Mouse (Mus musculus): Measurements from ENCODE around the gene Rpp40. TPM values are rescaled to one million over a fixed set of nuclear protein-coding genes. Genes with fewer than 3 reads are reported as not detected.

Rpp40 gene
- 38.5 and 40.5 TPM in 2 replicates for polyA plus RNA-seq (2011; ENCODE audit: insufficient read depth, insufficient read length, low read depth, missing spikeins)

GRCm38 (mm10) chr13:35905879-35906481 is at the start of gene Rpp40:
Gene Rpp40 (minus strand): TSS chr13:35906359.
- Histone ChIP-seq H3K27ac (ENCODE audit: insufficient read depth, low read length) (no peak within 1 kb of the TSS), H3K36me3 (ENCODE audit: control insufficient read depth, insufficient read depth, low read length, poor library complexity, severe bottlenecking) (0 out of 2 replicates have a peak, but pooled peaks cover 4% of the 10 kb centered on the region), H3K9me3 (replicated peaks; ENCODE audit: control insufficient read depth, insufficient read depth, low read length, poor library complexity, severe bottlenecking) (no peaks in the 10 kb centered on the region), H3K4me1 (ENCODE audit: control insufficient read depth, insufficient read depth, low read length) (no peaks in the 10 kb centered on the region), H3K27me3 (ENCODE audit: control insufficient read depth, insufficient read depth, low read length, poor library complexity, severe bottlenecking) (no peaks in the 10 kb centered on the region), H3K9ac (ENCODE audit: low read depth, poor library complexity, severe bottlenecking) (peak within 1 kb of the TSS; percentile 46), H3K4me3 (ENCODE audit: low read depth, low read length) (peak within 1 kb of the TSS; percentile 82)
- TF ChIP-seq POLR2A (IDR thresholded peaks at IDR 0.05; ENCODE audit: insufficient read depth, low read length) (peak; percentile 32), EP300 (IDR thresholded peaks at IDR 0.05; ENCODE audit: insufficient read depth, low read depth, low read length) (no peak), CTCF (IDR thresholded peaks at IDR 0.05; ENCODE audit: low read depth, low read length) (no peak)

- H3K36me3 ChIP-seq (ENCODE audit: control insufficient read depth, insufficient read depth, low read length, poor library complexity, severe bottlenecking): no peaks in the 10 kb centered on the region
- TF ChIP-seq POLR2A (IDR thresholded peaks at IDR 0.05; ENCODE audit: insufficient read depth, low read length) (no peak), EP300 (IDR thresholded peaks at IDR 0.05; ENCODE audit: insufficient read depth, low read depth, low read length) (no peak), CTCF (IDR thresholded peaks at IDR 0.05; ENCODE audit: low read depth, low read length) (no peak)
- H3K4me1 ChIP-seq (ENCODE audit: control insufficient read depth, insufficient read depth, low read length): no peaks in the 10 kb centered on the region
- H3K27ac ChIP-seq (ENCODE audit: insufficient read depth, low read length): no peak overlapping the region
- no peak overlapping the region for H3K4me3 ChIP-seq (ENCODE audit: low read depth, low read length)
- H3K9ac ChIP-seq (ENCODE audit: low read depth, poor library complexity, severe bottlenecking): no peak overlapping the region
- no peaks in the 10 kb centered on the region for H3K9me3 ChIP-seq (replicated peaks; ENCODE audit: control insufficient read depth, insufficient read depth, low read length, poor library complexity, severe bottlenecking)
- H3K27me3 ChIP-seq (ENCODE audit: control insufficient read depth, insufficient read depth, low read length, poor library complexity, severe bottlenecking): no peaks in the 10 kb centered on the region
Measured at GRCm38 (mm10) chr13:35949814-35950455, 43.8 kb upstream of the Rpp40 start.

GRCm38 (mm10) chr13:35947354-35948000 is 41.3 kb upstream of the Rpp40 start:
- no peaks in the 10 kb centered on the region for H3K36me3 ChIP-seq (ENCODE audit: control insufficient read depth, insufficient read depth, low read length, poor library complexity, severe bottlenecking)
- no peak overlapping the region for H3K4me3 ChIP-seq (ENCODE audit: low read depth, low read length)
- H3K9ac ChIP-seq (ENCODE audit: low read depth, poor library complexity, severe bottlenecking): no peak overlapping the region
- H3K27ac ChIP-seq (ENCODE audit: insufficient read depth, low read length): no peak overlapping the region
- H3K4me1 ChIP-seq (ENCODE audit: control insufficient read depth, insufficient read depth, low read length): no peaks in the 10 kb centered on the region
- no peaks in the 10 kb centered on the region for H3K9me3 ChIP-seq (replicated peaks; ENCODE audit: control insufficient read depth, insufficient read depth, low read length, poor library complexity, severe bottlenecking)
- peak; percentile 59 for TF ChIP-seq CTCF (IDR thresholded peaks at IDR 0.05; ENCODE audit: low read depth, low read length)
- no peak for TF ChIP-seq POLR2A (IDR thresholded peaks at IDR 0.05; ENCODE audit: insufficient read depth, low read length)
- H3K27me3 ChIP-seq (ENCODE audit: control insufficient read depth, insufficient read depth, low read length, poor library complexity, severe bottlenecking): no peaks in the 10 kb centered on the region

- Histone ChIP-seq H3K4me3 (ENCODE audit: low read depth, low read length) (no peak overlapping the region), H3K36me3 (ENCODE audit: control insufficient read depth, insufficient read depth, low read length, poor library complexity, severe bottlenecking) (no peaks in the 10 kb centered on the region), H3K9me3 (replicated peaks; ENCODE audit: control insufficient read depth, insufficient read depth, low read length, poor library complexity, severe bottlenecking) (no peaks in the 10 kb centered on the region), H3K4me1 (ENCODE audit: control insufficient read depth, insufficient read depth, low read length) (no peaks in the 10 kb centered on the region), H3K9ac (ENCODE audit: low read depth, poor library complexity, severe bottlenecking) (no peak overlapping the region), H3K27me3 (ENCODE audit: control insufficient read depth, insufficient read depth, low read length, poor library complexity, severe bottlenecking) (no peaks in the 10 kb centered on the region), H3K27ac (ENCODE audit: insufficient read depth, low read length) (no peak overlapping the region)
- no peak for TF ChIP-seq POLR2A (IDR thresholded peaks at IDR 0.05; ENCODE audit: insufficient read depth, low read length)
- no peak for TF ChIP-seq CTCF (IDR thresholded peaks at IDR 0.05; ENCODE audit: low read depth, low read length)
- no peak for TF ChIP-seq EP300 (IDR thresholded peaks at IDR 0.05; ENCODE audit: insufficient read depth, low read depth, low read length)
Measured at GRCm38 (mm10) chr13:35946659-35947353, 40.6 kb upstream of the Rpp40 start.

- Histone ChIP-seq H3K27ac (ENCODE audit: insufficient read depth, low read length) (no peak overlapping the region), H3K9ac (ENCODE audit: low read depth, poor library complexity, severe bottlenecking) (no peak overlapping the region), H3K4me1 (ENCODE audit: control insufficient read depth, insufficient read depth, low read length) (no peaks in the 10 kb centered on the region), H3K9me3 (replicated peaks; ENCODE audit: control insufficient read depth, insufficient read depth, low read length, poor library complexity, severe bottlenecking) (no peaks in the 10 kb centered on the region), H3K27me3 (ENCODE audit: control insufficient read depth, insufficient read depth, low read length, poor library complexity, severe bottlenecking) (no peaks in the 10 kb centered on the region), H3K36me3 (ENCODE audit: control insufficient read depth, insufficient read depth, low read length, poor library complexity, severe bottlenecking) (no peaks in the 10 kb centered on the region), H3K4me3 (ENCODE audit: low read depth, low read length) (no peak overlapping the region)
- TF ChIP-seq EP300 (IDR thresholded peaks at IDR 0.05; ENCODE audit: insufficient read depth, low read depth, low read length): no peak
- TF ChIP-seq POLR2A (IDR thresholded peaks at IDR 0.05; ENCODE audit: insufficient read depth, low read length): no peak
- no peak for TF ChIP-seq CTCF (IDR thresholded peaks at IDR 0.05; ENCODE audit: low read depth, low read length)
Measured at GRCm38 (mm10) chr13:35940934-35941333, 34.8 kb upstream of the Rpp40 start.
